Mouse (Mus musculus): Measurements from ENCODE around the gene Prkg1.

Gene Prkg1

GRCm38 (mm10) chr19:30827820-30828219 lies 937.0 kb downstream of the Prkg1 start:
- no peak for DNase-seq

DNA sequence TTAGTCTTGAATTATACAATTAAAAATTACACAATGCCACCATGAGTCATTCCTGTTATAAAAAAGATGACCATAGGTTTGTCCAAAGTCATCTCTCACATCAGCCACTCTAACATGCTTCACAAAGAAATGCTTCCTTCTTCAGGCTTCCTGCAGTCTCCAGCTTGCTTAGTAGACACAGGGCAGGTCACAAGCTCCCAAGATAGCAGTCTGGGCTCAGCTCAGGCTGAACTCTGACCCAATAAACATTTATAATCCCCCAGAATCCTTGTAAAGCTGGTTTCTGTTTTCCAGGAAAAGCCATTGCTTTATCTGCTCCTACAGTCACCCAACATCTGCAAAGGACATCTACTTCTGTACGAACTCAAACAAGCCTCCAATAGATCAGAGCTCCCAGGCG lies 938.7 kb downstream of the Prkg1 start:
- peak; percentile 2 for DNase-seq

- DNase-seq: no peak
These were observed 949.2 kb downstream of the Prkg1 start for GRCm38 (mm10) chr19:30815661-30816060.

- no peak for DNase-seq
These were observed 958.6 kb downstream of the Prkg1 start for GRCm38 (mm10) chr19:30806265-30806664.

DNA sequence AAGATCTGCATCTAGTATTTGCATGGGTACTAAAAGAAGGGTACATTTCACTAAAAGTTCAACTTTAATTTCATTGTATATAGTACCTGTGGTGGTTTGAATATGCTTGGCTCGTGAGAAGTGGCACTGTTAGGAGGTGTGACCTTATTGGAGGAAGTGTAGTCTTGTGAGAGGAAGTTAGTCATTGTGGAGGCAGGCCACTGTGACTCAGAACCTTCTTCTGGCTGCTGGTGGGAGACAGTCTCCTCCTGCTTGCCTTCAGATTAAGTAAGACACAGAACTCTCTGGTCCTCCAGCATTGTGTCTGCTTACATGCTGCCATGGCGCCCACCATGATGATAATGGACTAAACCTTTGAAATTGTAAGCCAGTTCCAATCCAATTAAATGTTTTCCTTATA lies 984.0 kb downstream of the Prkg1 start:
- DNase-seq: no peak

GRCm38 (mm10) chr19:30768316-30768715 lies 996.5 kb downstream of the Prkg1 start:
- no peak for DNase-seq

- DNase-seq: no peak
These were observed 1020.4 kb downstream of the Prkg1 start for GRCm38 (mm10) chr19:30744426-30744825.

- DNase-seq: no peak
These were observed 1065.7 kb downstream of the Prkg1 start for GRCm38 (mm10) chr19:30699130-30699529.

DNA sequence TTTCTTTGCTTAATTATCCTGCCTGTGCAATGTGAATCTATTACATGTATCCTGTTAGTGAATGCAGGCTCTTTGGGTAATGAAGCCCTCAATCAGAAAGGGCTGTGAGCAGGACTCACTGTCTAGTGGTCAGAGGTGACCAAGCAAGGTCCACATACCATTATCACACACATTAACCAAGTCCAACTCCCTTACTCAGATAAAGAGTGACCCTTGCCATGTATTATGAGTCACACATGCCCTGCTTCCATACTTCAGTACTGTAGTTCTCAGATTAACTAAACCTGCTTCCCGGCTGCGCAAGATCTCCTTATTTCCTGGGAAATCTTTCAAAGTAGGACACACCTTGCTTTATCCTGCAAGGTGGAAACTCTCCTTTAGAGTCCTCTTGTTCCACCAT lies 1073.6 kb downstream of the Prkg1 start:
- DNase-seq: no peak

GRCm38 (mm10) chr19:30690691-30691090 lies 1074.1 kb downstream of the Prkg1 start:
- no peak for DNase-seq

GRCm38 (mm10) chr19:30687942-30688341 lies 1076.9 kb downstream of the Prkg1 start:
- DNase-seq: no peak

- DNase-seq: no peak
These were observed 1088.5 kb downstream of the Prkg1 start for GRCm38 (mm10) chr19:30676308-30676707.

DNA sequence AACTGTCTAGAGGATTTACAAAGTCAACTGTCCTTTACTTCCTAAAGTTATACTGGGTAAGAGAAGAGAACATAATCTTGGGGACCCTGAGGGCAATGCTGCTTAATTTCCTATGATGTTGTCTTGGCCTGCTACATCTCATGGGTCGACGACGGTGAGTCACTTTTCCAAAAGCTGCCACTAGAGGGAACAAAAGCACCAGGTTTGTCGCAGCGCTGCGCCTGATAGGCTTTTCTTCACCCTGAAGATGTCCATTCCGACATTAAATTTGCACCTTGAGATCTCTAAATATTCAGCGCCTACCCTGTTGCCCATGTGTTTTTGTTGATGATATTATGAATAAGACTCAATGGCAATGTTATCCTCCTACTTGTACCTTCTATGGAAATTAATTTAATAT lies 1100.6 kb downstream of the Prkg1 start:
- DNase-seq: peak; percentile 52

GRCm38 (mm10) chr19:30642629-30643170 lies 1122.1 kb downstream of the Prkg1 start:
- DNase-seq: no peak

GRCm38 (mm10) chr19:30637471-30637870 lies 1127.4 kb downstream of the Prkg1 start:
- no peak for DNase-seq

DNA sequence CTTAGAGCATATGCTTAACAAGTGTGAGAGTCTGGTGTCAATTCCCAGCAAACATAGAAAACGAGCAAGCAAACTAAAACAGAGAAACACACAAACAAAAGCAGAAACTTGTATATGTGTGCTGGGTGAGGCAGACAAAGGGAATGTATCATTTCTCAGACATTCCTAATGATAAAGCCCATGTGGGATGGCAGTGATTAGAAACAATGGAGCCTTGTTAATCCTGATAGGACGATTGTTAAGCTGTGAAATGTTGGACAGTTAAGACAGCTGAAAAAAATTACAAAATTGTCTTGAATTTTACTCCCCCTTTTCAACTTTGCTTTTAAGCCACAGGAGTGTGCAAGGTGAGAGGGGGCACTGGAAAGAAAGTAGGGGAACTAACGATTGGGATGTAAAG lies 1133.8 kb downstream of the Prkg1 start:
- no peak for DNase-seq

GRCm38 (mm10) chr19:30626036-30626435 lies 1138.8 kb downstream of the Prkg1 start:
- DNase-seq: peak; percentile 21

DNA sequence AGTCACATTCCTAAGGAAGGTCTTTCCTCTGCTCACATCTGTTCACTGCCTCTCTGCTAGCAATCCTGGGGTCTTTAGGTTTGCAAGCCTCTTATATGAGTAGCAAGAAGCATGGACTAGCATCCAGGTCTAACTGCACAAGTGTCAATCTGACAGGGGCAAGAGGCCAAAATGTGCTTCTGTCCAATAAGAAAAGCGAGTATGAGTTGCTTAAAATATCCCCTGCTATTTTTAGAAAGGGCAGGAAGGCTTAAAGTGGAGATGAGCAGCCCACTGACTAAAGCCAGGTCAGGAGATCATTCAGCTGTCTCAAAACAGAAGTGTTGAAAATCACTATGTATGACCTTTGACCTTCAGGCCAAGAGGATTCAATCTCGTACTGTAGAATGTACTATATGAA lies 1139.4 kb downstream of the Prkg1 start:
- DNase-seq: no peak

DNA sequence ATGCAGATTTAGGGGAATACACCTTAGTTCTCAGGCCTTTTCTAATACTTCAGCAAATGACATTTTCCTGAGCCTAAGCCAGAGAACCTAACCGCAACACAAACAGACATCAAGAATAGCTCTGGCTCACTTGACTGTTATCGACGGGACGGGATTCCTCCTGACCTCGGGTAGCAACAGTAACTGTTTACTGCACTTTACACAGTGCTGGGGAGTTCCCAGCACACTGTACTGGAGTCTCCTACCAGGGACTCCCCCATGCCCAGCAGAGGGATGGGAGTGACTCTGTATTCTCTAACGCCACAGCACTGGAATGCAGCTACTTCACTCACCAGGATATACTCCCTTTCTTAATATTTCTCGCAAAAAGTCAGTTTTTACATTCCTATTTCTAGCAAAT lies 1141.2 kb downstream of the Prkg1 start:
- no peak for DNase-seq

DNA sequence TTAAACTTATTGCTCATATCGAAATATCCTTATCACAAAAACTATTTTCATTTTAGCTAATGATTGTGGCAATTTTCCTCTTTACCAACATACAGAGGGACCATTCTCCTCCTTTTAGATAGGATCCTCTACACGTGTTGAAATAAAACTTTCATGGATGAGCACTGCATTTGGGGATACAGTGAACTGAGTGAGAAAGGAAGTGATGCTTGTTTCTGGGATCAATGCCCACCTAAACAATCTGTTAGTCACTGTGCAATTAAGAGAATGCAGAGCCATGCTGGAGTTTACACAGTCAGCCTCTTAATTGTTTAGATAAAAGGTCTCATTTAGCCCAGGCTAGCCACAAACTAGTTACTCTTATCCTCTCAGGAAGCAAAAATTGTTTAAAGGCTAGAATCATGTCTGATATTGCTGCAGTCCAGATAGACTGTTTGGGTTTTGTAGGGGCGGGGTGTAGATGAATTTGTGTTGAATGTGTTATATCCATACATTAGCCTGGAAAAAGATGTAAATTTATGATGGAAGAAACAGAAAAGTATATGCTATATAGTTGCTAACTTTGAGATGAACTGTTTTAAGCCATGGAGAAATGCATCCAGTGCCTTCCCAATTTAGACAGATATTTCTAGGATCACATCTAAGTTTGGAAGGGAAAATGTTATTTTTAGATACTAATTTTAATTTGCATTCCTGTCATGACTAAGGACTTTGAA lies 1151.5 kb downstream of the Prkg1 start:
- DNase-seq: no peak

- no peak for DNase-seq
These were observed 1178.5 kb downstream of the Prkg1 start for GRCm38 (mm10) chr19:30586366-30586765.

GRCm38 (mm10) chr19:30564516-30564915 lies 1200.3 kb downstream of the Prkg1 start:
- no peak for DNase-seq

DNA sequence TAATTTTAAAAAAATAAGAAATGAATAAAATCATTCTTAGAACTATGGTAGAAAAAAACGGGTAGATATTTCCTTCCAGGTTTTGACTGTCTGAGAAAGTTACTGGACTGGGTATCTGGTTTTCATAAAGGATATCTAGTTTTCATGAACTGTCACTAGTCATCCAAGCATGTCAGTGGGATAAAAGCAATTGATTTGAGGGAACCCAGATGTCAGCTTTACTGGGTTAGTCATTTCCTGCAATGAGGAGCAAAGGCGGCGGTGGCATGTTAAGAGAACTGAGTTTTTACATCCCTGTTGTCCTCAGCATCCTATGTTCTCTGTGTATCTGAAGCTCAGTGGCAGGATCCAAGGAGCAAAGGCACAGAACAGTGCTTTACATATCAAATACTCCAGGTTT lies 1201.0 kb downstream of the Prkg1 start:
- no peak for DNase-seq

- DNase-seq: no peak
These were observed 1206.8 kb downstream of the Prkg1 start for GRCm38 (mm10) chr19:30558024-30558423.

- DNase-seq: peak; percentile 77
These were observed 1210.4 kb downstream of the Prkg1 start for GRCm38 (mm10) chr19:30554467-30554881.
